Mouse (Mus musculus) ZHBTc4 (cell line): ENCODE data around the gene Slfn3.
"Not testable (repeated sequence)": the region's sequence is repeated elsewhere in the genome, so short reads cannot be mapped to it uniquely, and the experiment has no call there.

Experiments used
- DNase-seq: peaks from one replicate; pipeline ENCODE4 v3.0.0-alpha.2; 2011; ENCODE audit warnings: low read depth, low spot score

The Slfn3 gene

DNA sequence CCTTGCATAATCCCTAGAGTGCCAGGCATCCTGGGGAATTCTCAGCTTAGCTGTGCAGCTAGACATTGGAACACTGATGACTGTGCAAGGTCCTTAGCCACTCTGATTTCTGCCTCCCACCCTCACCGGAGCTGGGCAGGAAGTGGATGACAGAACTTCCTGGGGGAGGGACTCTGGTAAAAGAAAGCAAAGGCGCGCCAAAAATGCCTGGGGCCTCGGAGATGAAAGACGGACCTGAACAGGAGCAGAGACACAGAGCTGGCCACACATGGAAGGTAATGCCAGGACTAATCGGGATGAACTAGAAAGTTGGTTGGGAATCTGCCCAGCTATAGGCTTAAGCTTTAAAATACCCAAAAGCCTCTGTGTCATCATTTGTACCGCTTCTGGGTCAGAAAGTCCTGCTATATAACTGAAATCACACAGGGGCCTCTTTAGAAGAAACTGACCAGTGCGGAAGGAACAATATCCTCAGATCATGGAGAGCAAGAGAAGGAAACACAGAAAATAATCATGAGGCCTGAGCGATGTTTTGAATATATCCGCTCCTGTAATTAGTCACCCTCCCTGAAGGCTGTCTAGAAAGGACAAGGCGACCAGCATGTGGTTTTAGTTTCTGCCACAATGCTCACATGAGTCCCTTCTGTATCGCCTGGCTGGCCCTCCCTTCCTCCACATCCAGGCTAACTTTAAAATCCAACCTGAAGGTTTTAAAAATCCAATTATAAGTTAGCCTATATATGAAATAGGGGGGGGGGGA, at the start of gene Slfn3:
Gene Slfn3 (plus strand): TSS at position 197 of the 760 bp plus-strand sequence.
- no peak for DNase-seq

DNA sequence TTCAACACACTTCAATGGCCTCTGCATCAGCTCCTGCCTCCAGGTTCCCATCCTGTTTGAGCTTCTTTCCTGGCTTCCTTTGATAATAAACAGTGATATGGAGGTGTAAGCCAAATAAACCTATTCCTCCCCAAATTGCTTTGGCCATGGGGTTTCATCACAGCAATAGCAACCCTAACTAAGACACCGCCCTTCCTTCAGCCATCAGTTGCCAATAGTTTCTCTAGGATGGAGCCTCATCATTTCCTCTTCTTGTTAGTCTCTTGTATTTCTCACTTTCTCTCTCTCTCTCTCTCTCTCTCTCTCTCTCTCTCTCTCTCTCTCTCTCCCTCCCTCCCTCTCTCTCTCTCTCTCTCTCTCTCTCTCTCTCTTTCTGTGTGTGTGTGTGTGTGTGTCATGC, 42.2 kb upstream of the Slfn3 start:
- not testable (repeated sequence) for DNase-seq

DNA sequence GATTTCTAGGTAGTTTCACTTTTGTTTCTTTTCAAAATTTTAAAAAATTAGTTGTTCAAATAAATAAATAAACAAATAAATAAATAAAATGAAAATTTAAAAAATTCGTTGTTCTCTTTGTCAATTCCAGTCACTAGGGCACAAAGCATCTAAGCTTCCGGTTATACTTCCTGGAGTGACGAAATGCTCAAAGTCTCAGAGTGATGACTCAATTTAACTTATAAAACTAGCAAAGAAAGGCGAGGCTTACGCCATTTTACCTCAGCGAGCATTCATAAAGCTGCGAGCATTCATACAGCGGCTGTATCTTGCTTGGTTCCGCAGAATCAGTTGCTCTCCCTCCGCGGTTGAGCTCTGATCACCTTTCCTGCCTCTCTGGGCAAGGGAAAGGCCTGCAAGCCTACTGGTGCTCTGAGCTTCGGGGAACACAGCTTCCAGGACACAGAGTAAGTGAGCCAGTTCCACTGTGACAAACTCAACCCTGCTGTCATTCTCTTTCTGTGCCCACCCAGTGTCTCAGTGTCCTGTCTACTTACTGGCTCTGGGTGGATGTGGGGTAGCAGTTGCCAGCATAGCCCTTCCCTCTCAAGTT, 16.1 kb upstream of the Slfn3 start, which contains the start of gene Slfn4:
Gene Slfn4 (plus strand): TSS at position 239 of the 592 bp plus-strand sequence.
- no peak for DNase-seq

GRCm38 (mm10) chr11:83192001-83192400, 871 bp downstream of the Slfn3 start:
- peak; percentile 42 for DNase-seq

DNA sequence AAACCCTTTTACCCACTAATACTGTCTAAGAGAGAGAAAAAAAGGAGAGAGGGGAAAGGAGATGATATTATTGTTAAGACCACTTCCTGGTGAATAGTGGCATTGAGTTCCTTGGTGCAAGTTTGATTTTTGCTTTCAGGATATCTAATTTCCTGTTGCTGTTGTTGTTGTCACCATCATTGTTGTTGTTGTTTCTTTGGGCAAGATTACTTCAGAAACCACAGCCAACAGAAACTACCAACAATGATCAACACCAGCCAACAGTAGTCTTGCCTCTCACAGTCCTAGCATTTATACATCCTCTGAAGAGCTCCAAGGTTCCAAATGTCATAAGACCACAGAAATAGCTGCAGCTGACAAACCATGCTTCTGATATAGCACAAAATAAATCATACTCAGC, 13.9 kb downstream of the Slfn3 start:
- no peak for DNase-seq

DNA sequence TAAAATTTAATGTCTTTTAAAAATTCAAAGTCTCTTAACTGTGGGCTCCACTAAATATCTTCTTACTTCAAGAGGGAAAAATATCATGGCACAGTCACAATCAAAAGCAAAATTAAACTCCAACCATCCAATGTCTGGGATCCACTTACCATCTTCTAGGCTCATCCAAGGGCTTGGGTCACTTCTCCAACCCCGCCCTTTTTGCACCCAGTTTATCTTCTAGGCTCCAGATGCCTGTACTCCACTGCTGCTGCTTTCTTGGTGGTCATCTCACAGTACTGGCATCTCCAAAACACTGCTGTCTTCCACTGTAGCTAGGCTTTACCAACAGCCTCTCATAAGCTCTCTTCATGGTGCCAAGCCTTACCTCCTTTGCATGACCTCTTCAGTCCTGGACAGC, 25.0 kb downstream of the Slfn3 start:
- no peak for DNase-seq

- DNase-seq = no peak
Observed at GRCm38 (mm10) chr11:83221328-83221877, 30.3 kb downstream of the Slfn3 start.

- no peak for DNase-seq
Observed at GRCm38 (mm10) chr11:83223367-83223766, 32.2 kb downstream of the Slfn3 start.

GRCm38 (mm10) chr11:83223793-83224192, 32.7 kb downstream of the Slfn3 start:
- DNase-seq = not testable (repeated sequence)

DNA sequence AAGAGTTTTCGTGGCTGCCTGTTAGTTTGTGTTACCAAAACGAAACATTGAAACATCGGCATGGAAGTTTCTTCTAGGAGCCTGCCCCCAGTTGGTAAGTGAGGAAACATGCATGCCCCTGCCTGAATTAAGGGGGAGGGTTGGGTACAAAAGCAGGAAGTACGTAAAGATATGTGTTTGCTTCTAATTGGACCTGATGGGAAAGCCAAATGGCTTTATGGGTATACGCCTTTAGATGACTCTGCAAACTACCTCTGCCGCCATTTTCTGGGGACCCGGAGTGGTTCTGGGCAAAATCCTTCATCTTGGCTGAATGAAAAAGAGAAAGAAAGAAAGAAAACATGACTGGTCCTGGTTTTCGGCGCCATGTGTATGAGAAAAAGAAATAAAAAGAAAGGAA, 33.1 kb downstream of the Slfn3 start:
- DNase-seq = no peak

GRCm38 (mm10) chr11:83224750-83225149, 33.6 kb downstream of the Slfn3 start:
- DNase-seq = no peak

DNA sequence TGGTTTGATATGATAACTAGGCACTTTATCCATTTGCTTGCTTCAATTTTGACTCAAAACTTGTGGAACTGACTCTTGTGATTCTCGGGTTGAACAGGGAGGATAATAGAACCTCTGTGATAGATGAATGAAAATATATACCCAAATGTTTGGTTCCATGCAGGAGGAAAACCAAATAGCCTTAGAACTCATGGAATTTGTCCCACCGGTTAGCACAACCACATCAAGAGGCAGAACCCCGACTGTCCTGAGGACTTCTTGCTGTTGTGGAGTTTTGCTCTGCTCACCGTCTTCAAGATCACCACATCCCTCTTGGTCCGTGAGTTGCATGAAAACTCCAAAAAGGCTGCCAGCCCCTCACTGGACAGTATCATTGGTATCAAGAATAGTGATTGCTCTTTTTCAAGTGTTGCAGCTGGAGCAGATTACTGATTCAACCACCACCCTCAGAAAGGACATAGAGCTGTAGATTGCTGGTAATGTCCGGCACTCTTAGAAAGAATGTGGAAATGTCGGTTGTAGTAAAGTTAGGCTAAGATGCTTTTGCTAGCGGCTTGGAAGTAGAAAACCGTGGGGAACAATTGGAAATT, 34.3 kb downstream of the Slfn3 start:
- no peak for DNase-seq

- no peak for DNase-seq
Observed at GRCm38 (mm10) chr11:83227926-83228723, 37.0 kb downstream of the Slfn3 start.

- DNase-seq = no peak
Observed at GRCm38 (mm10) chr11:83230966-83231365, 39.8 kb downstream of the Slfn3 start.

GRCm38 (mm10) chr11:83233621-83234020, 42.5 kb downstream of the Slfn3 start:
- DNase-seq = peak; percentile 81

GRCm38 (mm10) chr11:83237390-83237789, 46.3 kb downstream of the Slfn3 start:
- DNase-seq = peak; percentile 36

DNA sequence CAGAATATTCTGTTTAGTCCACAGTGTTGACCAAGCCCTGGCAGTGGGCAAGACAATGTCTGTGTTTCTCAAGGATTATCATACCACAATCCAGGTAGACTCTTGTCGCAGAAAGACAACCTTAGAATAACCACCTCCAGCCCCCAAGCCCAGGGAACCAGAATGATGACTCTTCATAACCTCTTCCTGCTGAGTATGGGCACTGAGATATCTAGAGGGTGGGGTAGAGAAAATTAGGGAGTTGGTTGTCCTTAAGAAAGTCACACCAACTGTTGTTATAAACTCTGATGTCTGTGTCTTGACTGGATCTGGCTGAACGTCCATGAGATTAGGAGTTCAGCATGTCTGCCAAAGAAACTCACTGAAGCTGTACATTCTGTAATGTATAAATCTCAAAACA, 47.3 kb downstream of the Slfn3 start:
- no peak for DNase-seq

- DNase-seq = peak; percentile 89
Observed at GRCm38 (mm10) chr11:83239811-83240210, 48.7 kb downstream of the Slfn3 start.

DNA sequence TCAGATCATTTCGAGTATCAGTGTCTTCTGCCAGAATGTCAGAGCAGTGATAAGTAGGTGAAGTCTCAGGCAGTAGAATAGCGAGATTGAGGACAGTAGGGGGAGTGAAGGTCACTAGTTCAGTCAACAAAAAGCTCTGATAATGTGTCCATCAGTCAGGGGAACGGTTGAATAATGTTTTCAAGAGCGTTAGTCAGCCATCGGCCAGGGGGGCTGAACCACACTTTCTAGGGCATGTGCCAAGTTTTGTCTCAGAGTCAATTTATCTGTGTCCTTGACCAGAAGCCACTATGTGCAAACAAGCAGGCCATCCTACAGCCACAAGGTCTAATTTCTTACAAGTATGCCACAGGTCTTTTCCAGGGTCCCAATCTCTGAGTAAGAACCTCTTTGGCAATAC, 66.1 kb downstream of the Slfn3 start:
- not testable (repeated sequence) for DNase-seq

DNA sequence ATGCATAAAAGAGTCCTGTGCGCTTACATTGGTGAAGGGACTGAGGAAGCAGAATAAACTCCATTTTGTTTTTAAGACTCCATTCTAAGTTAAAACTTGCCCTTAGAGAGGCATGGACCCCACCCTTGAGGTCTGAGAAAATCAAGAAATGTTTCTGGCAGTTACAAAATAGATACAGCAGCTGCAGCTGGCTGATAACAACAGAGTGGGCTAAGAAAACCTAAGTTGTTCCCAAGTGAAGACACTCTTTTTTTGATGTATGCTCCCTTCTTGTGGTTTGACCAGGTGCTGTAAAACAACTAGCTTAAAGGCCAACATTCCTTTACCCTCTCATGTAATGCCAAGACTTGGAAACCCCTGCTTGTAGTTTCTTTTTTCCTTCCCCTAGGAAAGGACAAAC, 71.5 kb downstream of the Slfn3 start:
- DNase-seq = no peak

DNA sequence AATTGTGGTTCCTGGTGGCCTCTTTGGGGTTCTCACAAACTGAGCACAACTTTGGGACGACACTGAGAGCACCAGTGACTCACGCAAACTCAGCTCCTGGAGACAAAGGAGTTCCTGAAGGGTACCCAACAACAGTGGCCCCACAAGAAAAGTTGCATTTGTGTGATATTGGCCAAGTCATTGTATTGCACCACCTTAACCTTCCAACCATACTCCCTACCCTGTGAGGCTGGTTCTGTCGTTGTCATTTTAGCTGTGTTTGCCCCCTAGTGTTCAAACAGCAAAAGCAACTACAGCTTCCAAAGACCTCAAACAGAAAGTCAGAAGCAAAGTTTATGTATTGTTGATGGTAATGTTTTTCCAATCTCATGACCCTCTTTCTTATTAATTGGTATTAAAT, 72.0 kb downstream of the Slfn3 start:
- DNase-seq = peak; percentile 47
